Mouse (Mus musculus) heart, embryonic 16.5 days (tissue): Measurements from ENCODE around the gene Eif2b1. TPM values are rescaled to one million over a fixed set of nuclear protein-coding genes. Genes with fewer than 3 reads are reported as not detected.
"Not testable (repeated sequence)": the region's sequence is repeated elsewhere in the genome, so short reads cannot be mapped to it uniquely, and the experiment has no call there.

Experiments used
- ATAC-seq: fragments of 200-750 bp; cut with Nextera tagmentation; replicated peaks from 2 replicates; pipeline ENCODE4 v1.8.0; 2017; ENCODE audit warnings: moderate number of reproducible peaks; ENCODE audit not compliant: insufficient read depth, low FRiP score; ENCODE audit errors: extremely low read depth
- H3K27ac ChIP-seq: fragments of 300-500 bp; sonication (generic); 2 replicates; pipeline ENCODE4 v1.5.1; 2014; ENCODE audit warnings: mild to moderate bottlenecking, low read length, control low read depth, moderate library complexity
- H3K27me3 ChIP-seq: fragments of 300-500 bp; sonication (generic); 2 replicates; pipeline ENCODE4 v1.6.1; 2014; ENCODE audit warnings: low read length, mixed read lengths; ENCODE audit not compliant: control insufficient read depth, insufficient read depth
- H3K36me3 ChIP-seq: fragments of 300-500 bp; sonication (generic); 2 replicates; pipeline ENCODE4 v1.6.1; 2014; ENCODE audit not compliant: control insufficient read depth, insufficient read depth
- H3K4me1 ChIP-seq: fragments of 300-500 bp; sonication (generic); 2 replicates; pipeline ENCODE4 v1.6.1; 2014; ENCODE audit warnings: low read length, mixed read lengths; ENCODE audit not compliant: control insufficient read depth, insufficient read depth
- H3K4me2 ChIP-seq: fragments of 300-500 bp; sonication (generic); 2 replicates; pipeline ENCODE4 v1.6.1; 2014; ENCODE audit warnings: low read depth, mild to moderate bottlenecking, control low read depth, low read length
- H3K4me3 ChIP-seq: fragments of 300-500 bp; sonication (generic); 2 replicates; pipeline ENCODE4 v1.5.1; 2014; ENCODE audit warnings: mild to moderate bottlenecking, control low read depth, low read length
- H3K9ac ChIP-seq: fragments of 300-500 bp; sonication (generic); 2 replicates; pipeline ENCODE4 v1.6.1; 2014; ENCODE audit warnings: low read length, control low read depth
- H3K9me3 ChIP-seq: fragments of 300-500 bp; sonication (generic); replicated peaks from 2 replicates; pipeline ENCODE4 v1.6.1; 2016; ENCODE audit warnings: low read length; ENCODE audit not compliant: control insufficient read depth
- WGBS: fragments of 180-500 bp; shearing (Covaris S2); extraction: QIAGEN DNeasy Blood & Tissue Kit; methylation state at CpG from one replicate; pipeline ENCODE4 v1.1.7; 2014; 5-methylcytosine and 5-hydroxymethylcytosine counted together
- polyA plus RNA-seq: library from polyadenylated mRNA; unstranded; fragments of >200 nt; fragmentation: Nextera tagmentation; extraction: Ambion mirVana; gene quantifications from 2 replicates; pipeline ENCODE4 v1.2.1, GENCODE M21; 2015

The Eif2b1 gene
- polyA plus RNA-seq, 1 experiment from 2014 or later: 62.2 TPM

DNA sequence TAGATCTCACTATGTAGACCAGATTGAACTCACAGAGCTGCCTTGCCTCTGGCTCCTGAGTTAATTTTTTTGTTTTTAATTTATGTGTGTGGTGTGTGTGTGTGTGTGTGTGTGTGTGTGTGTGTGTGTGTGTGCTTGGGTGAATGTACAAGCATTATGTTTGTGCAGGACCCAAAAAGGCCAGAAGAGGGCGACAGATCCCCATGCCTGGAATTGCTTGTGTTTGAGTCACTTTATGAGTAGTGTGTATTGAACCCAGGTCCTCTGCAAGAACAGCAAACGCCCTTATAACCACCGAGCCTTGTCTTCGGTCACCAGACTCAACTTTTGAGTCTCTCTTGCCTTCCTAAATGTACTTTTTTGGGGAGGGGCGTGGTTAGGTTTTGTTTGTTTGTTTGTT lies 23.4 kb upstream of the Eif2b1 start:
- H3K9me3 ChIP-seq: no peaks in the 10 kb centered on the region
- no peak overlapping the region for H3K9ac ChIP-seq
- no peak for ATAC-seq
- no peaks in the 10 kb centered on the region for H3K27me3 ChIP-seq
- WGBS: 68% methylated on average over 5 of the region's 5 CpGs
- H3K36me3 ChIP-seq: no peaks in the 10 kb centered on the region
- no peak overlapping the region for H3K4me2 ChIP-seq
- no peak overlapping the region for H3K27ac ChIP-seq
- peaks cover 7% of the 10 kb centered on the region for H3K4me1 ChIP-seq
- H3K4me3 ChIP-seq: no peak overlapping the region

DNA sequence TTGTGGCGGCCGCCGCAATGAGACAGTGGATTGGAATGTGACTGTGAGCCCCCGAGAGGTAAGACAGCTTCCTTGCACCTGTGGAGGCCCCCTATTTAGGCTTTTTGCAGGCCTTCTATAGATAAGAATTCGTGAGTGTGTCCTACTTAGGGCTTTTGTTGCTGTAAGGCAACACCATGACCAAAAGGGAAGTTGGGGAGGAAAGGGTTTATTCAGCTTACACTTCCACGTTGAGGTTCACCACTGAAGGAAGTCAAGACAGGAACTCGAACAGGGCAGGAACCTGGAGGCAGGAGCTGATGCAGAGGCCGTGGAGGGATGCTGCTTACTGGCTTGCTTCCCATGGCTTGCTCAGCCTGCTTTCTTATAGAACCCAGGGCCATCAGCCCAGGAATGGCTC lies 20.8 kb upstream of the Eif2b1 start:
- not testable (repeated sequence) for H3K9ac ChIP-seq, H3K4me2 ChIP-seq, ATAC-seq, H3K27me3 ChIP-seq, H3K36me3 ChIP-seq, H3K9me3 ChIP-seq, H3K4me3 ChIP-seq, H3K4me1 ChIP-seq, H3K27ac ChIP-seq
- 41% methylated on average over 8 of the region's 8 CpGs for WGBS

GRCm38 (mm10) chr5:124598224-124599174 lies 19.6 kb upstream of the Eif2b1 start:
- no peak overlapping the region for H3K27ac ChIP-seq
- H3K9me3 ChIP-seq: no peaks in the 10 kb centered on the region
- H3K4me1 ChIP-seq: peaks cover 7% of the 10 kb centered on the region
- WGBS: 9% methylated on average over 30 of the region's 30 CpGs
- no peaks in the 10 kb centered on the region for H3K27me3 ChIP-seq
- peak; percentile 99 for ATAC-seq
- peak overlapping the region; percentile 71 for H3K4me3 ChIP-seq
- peak overlapping the region; percentile 73 for H3K4me2 ChIP-seq
- peak overlapping the region; percentile 69 for H3K9ac ChIP-seq
- H3K36me3 ChIP-seq: peaks cover 16% of the 10 kb centered on the region

DNA sequence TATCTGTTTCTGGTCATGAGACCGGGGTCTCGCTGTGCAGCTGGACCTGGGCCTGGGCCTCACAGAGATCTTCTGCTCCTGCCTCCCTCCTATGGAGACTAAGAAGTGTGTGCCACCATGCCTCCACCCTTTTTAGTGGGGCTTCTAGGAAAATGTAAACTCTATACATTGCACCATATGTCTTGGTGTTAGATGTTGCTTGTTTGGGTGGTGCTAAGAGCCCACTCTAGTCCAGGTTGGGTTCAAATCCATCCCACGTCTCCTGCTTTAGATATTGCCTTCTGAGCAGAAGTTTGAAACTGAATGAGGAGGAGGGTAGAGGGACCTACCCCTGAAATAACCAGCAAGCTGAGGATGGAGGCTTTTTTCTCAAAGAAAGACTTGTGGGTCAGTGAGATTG lies 13.8 kb upstream of the Eif2b1 start:
- Histone ChIP-seq H3K9ac (no peak overlapping the region), H3K36me3 (peaks cover 34% of the 10 kb centered on the region), H3K27me3 (no peaks in the 10 kb centered on the region), H3K4me1 (no peaks in the 10 kb centered on the region), H3K9me3 (no peaks in the 10 kb centered on the region), H3K4me2 (no peak overlapping the region), H3K27ac (no peak overlapping the region), H3K4me3 (no peak overlapping the region)
- WGBS: 99% methylated on average over 3 of the region's 3 CpGs
- no peak for ATAC-seq

GRCm38 (mm10) chr5:124582515-124582914 lies 3.6 kb upstream of the Eif2b1 start:
- no peak overlapping the region for H3K9ac ChIP-seq

DNA sequence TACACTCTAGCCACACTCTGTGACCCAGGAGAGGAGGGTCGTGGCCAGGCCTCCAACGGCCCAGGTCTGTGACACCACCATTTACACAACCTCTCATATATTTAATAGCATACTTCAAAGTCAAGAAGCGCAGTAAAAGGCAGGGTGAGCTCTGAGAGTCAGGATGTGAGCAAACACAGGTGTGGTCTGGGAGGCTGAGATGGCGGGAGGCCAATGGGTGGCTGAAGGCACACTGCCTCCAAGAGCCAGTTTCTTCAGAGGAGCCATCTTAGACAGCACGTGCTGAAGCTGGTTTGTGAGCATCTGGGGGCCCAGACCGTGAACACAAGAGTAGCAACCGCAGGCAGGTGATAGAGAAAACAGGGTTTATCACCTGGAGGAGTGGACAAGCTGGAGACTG lies 3.5 kb downstream of the Eif2b1 start:
- Histone ChIP-seq H3K4me1 (peaks cover 16% of the 10 kb centered on the region), H3K9me3 (no peaks in the 10 kb centered on the region), H3K4me2 (no peak overlapping the region), H3K36me3 (peaks cover 50% of the 10 kb centered on the region), H3K9ac (no peak overlapping the region), H3K27me3 (no peaks in the 10 kb centered on the region), H3K27ac (no peak overlapping the region), H3K4me3 (no peak overlapping the region)
- no peak for ATAC-seq
- WGBS: 90% methylated on average over 7 of the region's 7 CpGs

More at GRCm38 (mm10) chr5:124582515-124582914, 3.6 kb upstream of the Eif2b1 start:
- no peak for ATAC-seq
- no peak overlapping the region for H3K4me2 ChIP-seq
- no peak overlapping the region for H3K27ac ChIP-seq
- 76% methylated on average over 5 of the region's 5 CpGs for WGBS
- peaks cover 24% of the 10 kb centered on the region for H3K36me3 ChIP-seq
- no peak overlapping the region for H3K4me3 ChIP-seq
- no peaks in the 10 kb centered on the region for H3K9me3 ChIP-seq
- H3K27me3 ChIP-seq: no peaks in the 10 kb centered on the region
- H3K4me1 ChIP-seq: peaks cover 17% of the 10 kb centered on the region

DNA sequence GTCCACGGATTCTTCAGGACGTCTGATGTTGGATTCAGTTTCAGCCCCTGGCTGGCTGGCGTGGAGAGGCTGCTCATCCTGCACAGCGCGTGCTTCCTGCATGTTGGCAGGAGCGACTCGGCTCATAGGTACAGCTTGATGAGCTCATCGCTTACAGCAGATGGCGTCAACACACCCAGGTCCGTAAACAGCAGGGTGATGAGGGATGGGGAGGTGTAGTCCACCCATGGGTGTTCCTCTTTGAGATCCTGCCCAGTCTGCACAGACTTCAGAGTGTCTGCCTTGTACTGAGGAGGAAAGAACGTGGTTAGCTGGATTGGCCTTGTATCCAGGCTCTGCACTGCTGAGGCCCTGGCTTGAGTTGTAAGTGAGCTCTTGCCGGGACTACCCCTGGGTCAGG lies 7.9 kb downstream of the Eif2b1 start:
- no peak for ATAC-seq
- H3K4me2 ChIP-seq: no peak overlapping the region
- H3K9me3 ChIP-seq: no peaks in the 10 kb centered on the region
- no peak overlapping the region for H3K9ac ChIP-seq
- H3K27me3 ChIP-seq: no peaks in the 10 kb centered on the region
- no peak overlapping the region for H3K4me3 ChIP-seq
- 82% methylated on average over 12 of the region's 12 CpGs for WGBS
- peaks cover 72% of the 10 kb centered on the region for H3K36me3 ChIP-seq
- H3K4me1 ChIP-seq: no peaks in the 10 kb centered on the region
- no peak overlapping the region for H3K27ac ChIP-seq

DNA sequence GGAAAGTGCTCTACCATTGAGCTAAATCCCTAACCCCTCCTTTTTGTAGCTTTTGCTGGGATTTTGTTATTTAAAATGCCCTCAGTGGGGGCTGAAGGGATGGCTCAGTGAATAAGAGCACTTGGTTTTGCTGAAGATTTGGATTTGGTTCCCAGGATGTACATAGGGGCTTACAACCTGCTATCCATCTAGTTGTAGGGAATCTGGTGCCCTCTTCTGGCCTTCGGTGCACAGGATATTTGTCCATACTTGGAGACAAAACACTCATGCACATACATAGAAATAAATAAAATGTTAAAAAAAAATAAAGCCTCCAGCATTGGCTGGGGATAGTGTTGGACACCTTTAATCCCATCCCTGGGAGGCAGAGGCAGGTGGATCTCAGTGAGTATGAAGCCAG lies 23.8 kb downstream of the Eif2b1 start:
- Histone ChIP-seq H3K9me3 (no peaks in the 10 kb centered on the region), H3K4me1 (peaks cover 12% of the 10 kb centered on the region; the same call in 1 of the 2 replicates), H3K4me3 (no peak overlapping the region), H3K4me2 (no peak overlapping the region), H3K27ac (no peak overlapping the region), H3K9ac (no peak overlapping the region), H3K27me3 (no peaks in the 10 kb centered on the region), H3K36me3 (peaks cover 30% of the 10 kb centered on the region)
- whole genome bisulfite sequencing: 67% methylated on average over 1 of the region's 1 CpGs
- ATAC-seq: no peak

GRCm38 (mm10) chr5:124553607-124554006 lies 25.3 kb downstream of the Eif2b1 start:
- no peaks in the 10 kb centered on the region for H3K27me3 ChIP-seq
- H3K9ac ChIP-seq: no peak overlapping the region
- no peak overlapping the region for H3K27ac ChIP-seq
- WGBS: 76% methylated on average over 6 of the region's 6 CpGs
- H3K4me2 ChIP-seq: peak overlapping the region; percentile 68
- H3K4me3 ChIP-seq: no peak overlapping the region; the same call in 1 of the 2 replicates
- no peak for ATAC-seq
- H3K36me3 ChIP-seq: peaks cover 23% of the 10 kb centered on the region
- H3K9me3 ChIP-seq: no peaks in the 10 kb centered on the region
- peaks cover 12% of the 10 kb centered on the region; the same call in 1 of the 2 replicates for H3K4me1 ChIP-seq
